Comparison of ENCODE assay signal across 13 mouse cellular contexts in genomic region chr8:121263390-121263775, GRCm38 (mm10).
DNase-seq lines count a peak whose midpoint lies in the region; ATAC-seq and TF ChIP-seq lines count a peak whose summit lies in the region.
"Had no signal": no experiment of that assay in that cellular context is flagged by ENCODE, and none has a peak within 500 bp of the region (broad histone marks: within the 10 kb centered on the region; RNA-seq: fewer than 3 reads in every experiment).

No protein-coding gene starts in this region.

- ATAC-seq in embryonic facial prominence, embryonic 11.5 days (replicated peaks; ENCODE audit: insufficient number of reproducible peaks, low FRiP score, low TSS enrichment, low read depth) = no peak
- ATAC-seq in liver, postnatal 0 days = 0 out of 2 replicates have a peak, but pooled peaks have one; percentile 31
- ATAC-seq: forebrain, postnatal 0 days; Patski had no signal

- H3K9me3 ChIP-seq in embryonic facial prominence, embryonic 11.5 days (replicated peaks; ENCODE audit: control insufficient read depth, low read length) = no peaks in the 10 kb centered on the region
- H3K9me3 ChIP-seq in liver, postnatal 0 days (ENCODE audit: low read length) = no peaks in the 10 kb centered on the region
- H3K9me3 ChIP-seq: hindbrain, embryonic 15.5 days; limb, embryonic 15.5 days; neural tube, embryonic 12.5 days had no signal

- no peak for TF ChIP-seq EP300 in liver, postnatal 0 days (IDR thresholded peaks at IDR 0.05; ENCODE audit: low read depth)

- peaks cover 7% of the 10 kb centered on the region for H3K4me1 ChIP-seq in embryonic facial prominence, embryonic 11.5 days (ENCODE audit: control insufficient read depth, insufficient read depth, low read length)
- peaks cover 7% of the 10 kb centered on the region for H3K4me1 ChIP-seq in liver, postnatal 0 days (ENCODE audit: insufficient read depth)

- peaks cover 1% of the 10 kb centered on the region; the same call in 1 of the 2 replicates for H3K27me3 ChIP-seq in embryonic facial prominence, embryonic 11.5 days (ENCODE audit: control insufficient read depth, insufficient read depth, low read length)
- H3K27me3 ChIP-seq in liver, postnatal 0 days (ENCODE audit: insufficient read depth, low read length) = no peaks in the 10 kb centered on the region
- H3K27me3 ChIP-seq: hindbrain, embryonic 15.5 days; neural tube, embryonic 12.5 days; Patski had no signal

- no peaks in the 10 kb centered on the region for H3K36me3 ChIP-seq in embryonic facial prominence, embryonic 11.5 days (replicated peaks; ENCODE audit: control insufficient read depth, insufficient read depth, low read depth, low read length)
- H3K36me3 ChIP-seq in liver, postnatal 0 days (replicated peaks; ENCODE audit: insufficient read depth, low read length) = no peaks in the 10 kb centered on the region
- H3K36me3 ChIP-seq: hindbrain, embryonic 15.5 days; limb, embryonic 15.5 days; neural tube, embryonic 12.5 days had no signal

- no peak for DNase-seq in gastrocnemius, adult 2 months
- no peak for DNase-seq in gastrocnemius, adult 18-20 months (ENCODE audit: low spot score)
- no peak for DNase-seq in embryonic facial prominence, embryonic 11.5 days (ENCODE audit: low spot score)
- DNase-seq in kidney, adult 18-20 months = peak; percentile 42
- peak; percentile 34 for DNase-seq in liver, postnatal 0 days
- DNase-seq in adrenal gland, adult (ENCODE audit: inconsistent age in 2 of 2, low spot score in 1 of 2) = no peak
- DNase-seq in embryo, embryonic 10.5 days (ENCODE audit: low spot score) = no peak
- DNase-seq in layer of hippocampus, adult 11-12 months (ENCODE audit: low spot score) = no peak
- DNase-seq: forebrain, postnatal 0 days had no signal

- no peak overlapping the region for H3K4me3 ChIP-seq in gastrocnemius, adult 2 months
- no peak overlapping the region for H3K4me3 ChIP-seq in embryonic facial prominence, embryonic 11.5 days (ENCODE audit: low read depth, low read length)
- no peak overlapping the region for H3K4me3 ChIP-seq in liver, postnatal 0 days (ENCODE audit: low read depth, low read length)
- H3K4me3 ChIP-seq: hindbrain, embryonic 15.5 days; limb, embryonic 15.5 days; neural tube, embryonic 12.5 days had no signal

- H3K9ac ChIP-seq in embryonic facial prominence, embryonic 11.5 days (replicated peaks; ENCODE audit: low read length) = no peak overlapping the region
- no peak overlapping the region for H3K9ac ChIP-seq in liver, postnatal 0 days (replicated peaks)
- H3K9ac ChIP-seq: forebrain, postnatal 0 days; hindbrain, embryonic 15.5 days; limb, embryonic 15.5 days; neural tube, embryonic 12.5 days had no signal

- TF ChIP-seq CTCF in gastrocnemius, adult 2 months (IDR thresholded peaks at IDR 0.05) = no peak
- no peak for TF ChIP-seq CTCF in liver, postnatal 0 days (IDR thresholded peaks at IDR 0.05; ENCODE audit: low read depth)

- peak overlapping the region; percentile 63 for H3K27ac ChIP-seq in gastrocnemius, adult 2 months
- 0 out of 2 replicates have a peak overlapping the region, but pooled peaks have one; percentile 38 for H3K27ac ChIP-seq in embryonic facial prominence, embryonic 11.5 days (replicated peaks; ENCODE audit: low read depth, low read length)
- no peak overlapping the region; the same call in 1 of the 2 replicates for H3K27ac ChIP-seq in liver, postnatal 0 days (ENCODE audit: low read depth)
- H3K27ac ChIP-seq: hindbrain, embryonic 15.5 days; limb, embryonic 15.5 days; neural tube, embryonic 12.5 days had no signal

- WGBS in embryonic facial prominence, embryonic 11.5 days = 58% methylated on average over 14 of the region's 14 CpGs
- 36% methylated on average over 14 of the region's 14 CpGs for WGBS in liver, postnatal 0 days (ENCODE audit: insufficient replicate concordance)

- intact Hi-C loops in gastrocnemius, adult 2 months (cut with DNase I) = no loop called here

- no peak overlapping the region for H3K4me2 ChIP-seq in embryonic facial prominence, embryonic 11.5 days (ENCODE audit: low read depth, low read length)
- H3K4me2 ChIP-seq in liver, postnatal 0 days (ENCODE audit: low read depth, low read length) = peak overlapping the region; percentile 47; the same call in 1 of the 2 replicates
- H3K4me2 ChIP-seq: hindbrain, embryonic 15.5 days; limb, embryonic 15.5 days; neural tube, embryonic 12.5 days had no signal

Comparison
In these comparisons a context has a peak if more than half of its experiments do, and no peak if none do; other contexts are left out.
1. DNase-seq: peak in kidney, adult 18-20 months (single experiment) and liver, postnatal 0 days (single experiment); none in gastrocnemius, adult 2 months (single experiment), gastrocnemius, adult 18-20 months (single experiment), embryonic facial prominence, embryonic 11.5 days (single experiment), adrenal gland, adult (0 of 2), embryo, embryonic 10.5 days (single experiment) and layer of hippocampus, adult 11-12 months (single experiment).